Mouse (Mus musculus): Measurements from ENCODE around the gene Ankrd33b. TPM values are rescaled to one million over a fixed set of nuclear protein-coding genes. Genes with fewer than 3 reads are reported as not detected.

Gene Ankrd33b
- total and polyA plus RNA-seq, 2 experiments from 2014 or later, result 5.6 to 12.9 TPM

GRCm38 (mm10) chr15:31359805-31360204 is 7.7 kb downstream of the Ankrd33b start:
- Histone ChIP-seq H3K9ac (replicated peaks; ENCODE audit: low read depth, low read length) (no peak overlapping the region), H3K36me3 (replicated peaks; ENCODE audit: control insufficient read depth, insufficient read depth, low read length) (no peaks in the 10 kb centered on the region), H3K4me1 (ENCODE audit: control insufficient read depth, insufficient read depth) (no peaks in the 10 kb centered on the region), H3K9me3 (replicated peaks; ENCODE audit: control insufficient read depth, low read length) (no peaks in the 10 kb centered on the region), H3K27me3 (ENCODE audit: control insufficient read depth, insufficient read depth, low read length) (no peaks in the 10 kb centered on the region), H3K27ac (ENCODE audit: low read depth) (no peak overlapping the region), H3K4me3 (ENCODE audit: low read depth, low read length) (no peak overlapping the region), H3K4me2 (ENCODE audit: low read depth, low read length) (no peak overlapping the region)
- TF ChIP-seq EP300 (IDR thresholded peaks at IDR 0.05; ENCODE audit: low read depth) (no peak), CTCF (IDR thresholded peaks at IDR 0.05; ENCODE audit: low read depth) (no peak)
- DNase-seq (ENCODE audit: low spot score) (no peak), ATAC-seq (ENCODE audit: insufficient read depth, low read depth) (no peak)
- 85% methylated on average over 6 of the region's 6 CpGs for WGBS

DNA sequence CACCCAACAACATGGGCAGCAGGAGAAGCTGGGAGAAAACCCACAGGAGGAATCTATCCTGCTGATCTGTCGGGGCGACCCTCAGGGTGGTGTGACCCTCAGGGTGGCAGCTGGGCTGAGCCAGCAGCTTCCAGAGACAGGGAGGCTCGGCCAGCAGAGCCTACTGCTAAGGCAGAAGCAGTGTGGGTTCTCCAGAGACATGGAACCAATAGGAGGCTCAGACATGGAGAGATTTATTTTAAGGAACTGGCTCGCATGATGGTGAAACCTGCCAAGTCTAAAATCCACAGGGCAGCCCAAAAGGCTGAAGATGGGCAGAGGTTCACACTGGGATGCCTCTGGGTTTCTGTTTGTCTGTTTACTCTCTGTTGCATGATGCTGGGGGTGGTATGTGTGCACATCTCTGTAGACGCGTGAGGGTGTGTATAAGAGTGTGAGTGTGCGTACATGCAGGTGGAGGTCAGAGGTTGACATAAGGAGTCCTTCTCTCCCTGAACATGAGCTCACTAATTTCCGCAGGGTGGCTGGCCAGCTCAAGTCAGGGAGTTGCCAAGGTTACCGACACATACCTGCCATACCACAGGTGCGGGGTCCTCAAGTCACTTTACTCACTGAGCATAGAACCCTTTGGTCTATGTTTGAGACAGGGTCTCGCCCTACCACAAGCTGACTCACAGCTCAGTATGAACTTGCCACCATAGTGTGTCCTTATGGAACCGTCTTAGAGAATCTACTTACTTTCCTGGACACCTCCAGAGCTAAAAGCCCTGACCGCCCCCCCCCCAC is 14.8 kb downstream of the Ankrd33b start:
- 70% methylated on average over 13 of the region's 13 CpGs for WGBS
- Histone ChIP-seq H3K9ac (replicated peaks; ENCODE audit: low read depth, low read length) (no peak overlapping the region), H3K4me3 (ENCODE audit: low read depth, low read length) (no peak overlapping the region), H3K4me1 (ENCODE audit: control insufficient read depth, insufficient read depth) (peaks cover 17% of the 10 kb centered on the region), H3K27me3 (ENCODE audit: control insufficient read depth, insufficient read depth, low read length) (no peaks in the 10 kb centered on the region), H3K27ac (ENCODE audit: low read depth) (peak overlapping the region; percentile 66), H3K4me2 (ENCODE audit: low read depth, low read length) (no peak overlapping the region), H3K9me3 (replicated peaks; ENCODE audit: control insufficient read depth, low read length) (no peaks in the 10 kb centered on the region), H3K36me3 (replicated peaks; ENCODE audit: control insufficient read depth, insufficient read depth, low read length) (no peaks in the 10 kb centered on the region)
- TF ChIP-seq EP300 (IDR thresholded peaks at IDR 0.05; ENCODE audit: low read depth) (no peak), CTCF (IDR thresholded peaks at IDR 0.05; ENCODE audit: low read depth) (no peak)
- peak; percentile 32 for DNase-seq (ENCODE audit: low spot score)
- peak; percentile 66 for ATAC-seq (ENCODE audit: insufficient read depth, low read depth)

DNA sequence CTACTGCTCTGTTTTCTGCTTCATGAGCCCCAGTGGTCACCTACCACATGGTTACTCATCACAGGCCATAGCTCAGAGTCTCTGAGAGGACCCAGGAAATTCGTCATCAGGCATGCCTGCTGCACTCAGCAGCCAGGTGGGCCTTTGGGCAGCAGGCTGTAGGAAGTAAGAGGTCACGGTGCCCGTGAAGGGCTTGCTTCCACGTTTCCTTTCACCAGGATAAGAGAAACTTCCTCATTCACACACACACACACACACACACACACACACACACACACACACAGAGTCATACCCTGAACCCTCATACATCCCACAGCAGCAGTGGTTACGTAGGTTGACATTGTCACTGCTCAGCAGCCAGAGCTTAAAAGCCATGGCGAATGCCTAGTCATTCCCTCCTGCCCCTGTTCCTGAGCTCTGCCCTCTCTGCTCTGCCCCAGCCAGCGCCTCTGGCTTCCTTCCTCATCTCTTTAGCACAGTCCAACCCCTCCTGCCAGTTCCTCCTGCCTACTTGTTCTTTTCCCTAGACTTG is 17.6 kb downstream of the Ankrd33b start:
- Histone ChIP-seq H3K9ac (replicated peaks; ENCODE audit: low read depth, low read length) (no peak overlapping the region), H3K27me3 (ENCODE audit: control insufficient read depth, insufficient read depth, low read length) (no peaks in the 10 kb centered on the region), H3K27ac (ENCODE audit: low read depth) (no peak overlapping the region), H3K4me3 (ENCODE audit: low read depth, low read length) (no peak overlapping the region), H3K4me2 (ENCODE audit: low read depth, low read length) (no peak overlapping the region), H3K4me1 (ENCODE audit: control insufficient read depth, insufficient read depth) (peaks cover 17% of the 10 kb centered on the region), H3K9me3 (replicated peaks; ENCODE audit: control insufficient read depth, low read length) (no peaks in the 10 kb centered on the region), H3K36me3 (replicated peaks; ENCODE audit: control insufficient read depth, insufficient read depth, low read length) (no peaks in the 10 kb centered on the region)
- no peak for TF ChIP-seq CTCF (IDR thresholded peaks at IDR 0.05; ENCODE audit: low read depth)
- no peak for TF ChIP-seq EP300 (IDR thresholded peaks at IDR 0.05; ENCODE audit: low read depth)
- 66% methylated on average over 7 of the region's 7 CpGs for whole genome bisulfite sequencing
- ATAC-seq (ENCODE audit: insufficient read depth, low read depth) (no peak), DNase-seq (ENCODE audit: low spot score) (no peak)

- Histone ChIP-seq H3K27ac (ENCODE audit: low read depth) (no peak overlapping the region), H3K4me2 (ENCODE audit: low read depth, low read length) (no peak overlapping the region), H3K4me3 (ENCODE audit: low read depth, low read length) (no peak overlapping the region), H3K36me3 (replicated peaks; ENCODE audit: control insufficient read depth, insufficient read depth, low read length) (no peaks in the 10 kb centered on the region), H3K9ac (replicated peaks; ENCODE audit: low read depth, low read length) (no peak overlapping the region), H3K27me3 (ENCODE audit: control insufficient read depth, insufficient read depth, low read length) (no peaks in the 10 kb centered on the region), H3K9me3 (replicated peaks; ENCODE audit: control insufficient read depth, low read length) (no peaks in the 10 kb centered on the region), H3K4me1 (ENCODE audit: control insufficient read depth, insufficient read depth) (peaks cover 17% of the 10 kb centered on the region)
- DNase-seq (ENCODE audit: low spot score) (no peak), ATAC-seq (ENCODE audit: insufficient read depth, low read depth) (no peak)
- WGBS, result 78% methylated on average over 5 of the region's 5 CpGs
- TF ChIP-seq CTCF (IDR thresholded peaks at IDR 0.05; ENCODE audit: low read depth), result no peak
- TF ChIP-seq EP300 (IDR thresholded peaks at IDR 0.05; ENCODE audit: low read depth), result no peak
These were observed 18.5 kb downstream of the Ankrd33b start for GRCm38 (mm10) chr15:31349046-31349445.

GRCm38 (mm10) chr15:31348241-31348640 is 19.3 kb downstream of the Ankrd33b start:
- peaks cover 21% of the 10 kb centered on the region for H3K4me1 ChIP-seq (ENCODE audit: control insufficient read depth, insufficient read depth)
- H3K36me3 ChIP-seq (replicated peaks; ENCODE audit: control insufficient read depth, insufficient read depth, low read length), result no peaks in the 10 kb centered on the region
- TF ChIP-seq EP300 (IDR thresholded peaks at IDR 0.05; ENCODE audit: low read depth) (no peak), CTCF (IDR thresholded peaks at IDR 0.05; ENCODE audit: low read depth) (no peak)
- H3K27ac ChIP-seq (ENCODE audit: low read depth), result no peak overlapping the region
- no peaks in the 10 kb centered on the region for H3K27me3 ChIP-seq (ENCODE audit: control insufficient read depth, insufficient read depth, low read length)
- DNase-seq (ENCODE audit: low spot score) (no peak), ATAC-seq (ENCODE audit: insufficient read depth, low read depth) (no peak)
- WGBS, result 84% methylated on average over 5 of the region's 5 CpGs
- H3K4me3 ChIP-seq (ENCODE audit: low read depth, low read length), result no peak overlapping the region
- H3K4me2 ChIP-seq (ENCODE audit: low read depth, low read length), result no peak overlapping the region
- no peak overlapping the region for H3K9ac ChIP-seq (replicated peaks; ENCODE audit: low read depth, low read length)
- H3K9me3 ChIP-seq (replicated peaks; ENCODE audit: control insufficient read depth, low read length), result no peaks in the 10 kb centered on the region

All from heart, postnatal 0 days (tissue).